ENCODE assay signal across 12 mouse cellular contexts in the genomic region with DNA sequence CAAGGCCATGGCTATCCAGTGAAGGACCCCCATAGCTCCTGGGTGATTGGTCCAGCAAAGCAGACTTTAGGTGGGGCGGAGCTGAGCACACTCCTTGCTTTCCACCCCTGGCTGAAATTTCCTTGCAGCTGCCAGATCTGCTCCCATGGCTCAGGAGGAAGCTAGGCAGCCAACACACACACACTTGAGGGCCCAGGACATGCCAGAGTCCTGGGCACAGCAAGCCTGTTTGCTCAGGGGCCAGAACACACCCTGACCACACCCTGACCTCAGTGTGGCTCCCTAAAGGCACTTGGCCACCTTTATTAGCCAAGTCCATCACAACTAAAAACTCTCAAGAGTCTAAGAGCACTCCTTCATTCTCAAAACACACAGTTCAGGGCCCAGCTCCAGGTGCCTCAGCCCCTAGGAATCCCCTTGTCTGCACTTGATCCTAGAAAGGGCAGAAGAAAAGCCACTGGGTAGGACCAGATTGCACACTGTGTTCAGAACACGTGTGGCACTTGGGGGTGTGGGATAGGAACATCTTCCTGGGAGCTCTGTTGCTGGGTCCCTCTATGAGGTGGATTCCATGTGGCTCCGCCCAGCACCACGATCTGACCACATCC. TPM values are rescaled to one million over a fixed set of nuclear protein-coding genes. Genes with fewer than 3 reads are reported as not detected.
DNase-seq lines count a peak whose midpoint lies in the region; ATAC-seq and TF ChIP-seq lines count a peak whose summit lies in the region.
"Had no signal": no experiment of that assay in that cellular context is flagged by ENCODE, and none has a peak within 500 bp of the region (broad histone marks: within the 10 kb centered on the region; RNA-seq: fewer than 3 reads in every experiment).

No protein-coding gene starts in this region.

- peaks cover 25% of the 10 kb centered on the region for H3K4me1 ChIP-seq in lung, embryonic 14.5 days (ENCODE audit: insufficient read depth)
- peaks cover 34% of the 10 kb centered on the region for H3K4me1 ChIP-seq in stomach, embryonic 16.5 days (ENCODE audit: control insufficient read depth, insufficient read depth, low read length)

- ATAC-seq in lung, embryonic 14.5 days (ENCODE audit: insufficient read depth), result peak; percentile 61
- ATAC-seq in stomach, embryonic 16.5 days (ENCODE audit: insufficient read depth, low FRiP score), result peak; percentile 11; the same call in 1 of the 2 replicates
- no peak for ATAC-seq in megakaryocyte-erythroid progenitor cell, adult 5-6 weeks (replicated peaks; ENCODE audit: low FRiP score, low TSS enrichment, poor library complexity, severe bottlenecking)
- ATAC-seq: forebrain, embryonic 16.5 days; liver, postnatal 0 days had no signal

- H3K9me3 ChIP-seq in lung, embryonic 14.5 days (ENCODE audit: low read depth, low read length), result no peaks in the 10 kb centered on the region
- no peaks in the 10 kb centered on the region for H3K9me3 ChIP-seq in stomach, embryonic 16.5 days (replicated peaks; ENCODE audit: control insufficient read depth, low read length)

- no peaks in the 10 kb centered on the region for H3K27me3 ChIP-seq in lung, embryonic 14.5 days (ENCODE audit: insufficient read depth, low read length)
- H3K27me3 ChIP-seq in stomach, embryonic 16.5 days (ENCODE audit: control insufficient read depth, insufficient read depth, low read length), result no peaks in the 10 kb centered on the region
- H3K27me3 ChIP-seq: Patski had no signal

- no peak for TF ChIP-seq CTCF in lung, embryonic 14.5 days (IDR thresholded peaks at IDR 0.05; ENCODE audit: low read depth)

- no peak overlapping the region for H3K9ac ChIP-seq in lung, embryonic 14.5 days
- no peak overlapping the region for H3K9ac ChIP-seq in stomach, embryonic 16.5 days (ENCODE audit: low read length)
- H3K9ac ChIP-seq: liver, postnatal 0 days had no signal

- H3K4me2 ChIP-seq in lung, embryonic 14.5 days, result no peak overlapping the region
- peak overlapping the region; percentile 11; the same call in 1 of the 2 replicates for H3K4me2 ChIP-seq in stomach, embryonic 16.5 days (ENCODE audit: low read depth, low read length)

- no peak overlapping the region for H3K4me3 ChIP-seq in lung, embryonic 14.5 days (ENCODE audit: low read depth, low read length)
- H3K4me3 ChIP-seq in stomach, embryonic 16.5 days (replicated peaks; ENCODE audit: low read length), result no peak overlapping the region

- WGBS in lung, embryonic 14.5 days, result 62% methylated on average over 4 of the region's 4 CpGs
- 77% methylated on average over 4 of the region's 4 CpGs for WGBS in stomach, embryonic 16.5 days

- DNase-seq in heart, adult 11 months, result peak; percentile 96
- DNase-seq in heart, adult 9 months (ENCODE audit: low spot score in 2 of 2), result no peak
- peak; percentile 40 for DNase-seq in testis, postnatal 10 days (ENCODE audit: low spot score)
- DNase-seq in testis, postnatal 14 days (ENCODE audit: low spot score), result no peak
- DNase-seq in lung, embryonic 14.5 days, result peak; percentile 65
- no peak for DNase-seq in right cerebral cortex, postnatal 14 days
- DNase-seq: cerebellum, adult 18-20 months; liver, postnatal 0 days had no signal

- H3K36me3 ChIP-seq in lung, embryonic 14.5 days (ENCODE audit: insufficient read depth), result no peaks in the 10 kb centered on the region
- H3K36me3 ChIP-seq in stomach, embryonic 16.5 days (ENCODE audit: control insufficient read depth, insufficient read depth, low read length), result no peaks in the 10 kb centered on the region

- H3K27ac ChIP-seq in lung, embryonic 14.5 days (ENCODE audit: low read depth), result peak overlapping the region; percentile 91
- H3K27ac ChIP-seq in stomach, embryonic 16.5 days (ENCODE audit: low read length), result peak overlapping the region; percentile 86

RNA-seq across cellular contexts. Expression of a gene that starts 41.7 kb away (rescaled TPM):
- polyA plus RNA-seq in lung, embryonic 14.5 days (2014; fragmentation: Nextera tagmentation; extraction: Ambion mirVana), result 25.0 and 26.2 TPM in 2 replicates
- 18.4 and 20.2 TPM in 2 replicates for polyA plus RNA-seq in stomach, embryonic 16.5 days (2015; fragmentation: Nextera tagmentation; extraction: Ambion mirVana)
- total RNA-seq in megakaryocyte-erythroid progenitor cell, adult 5-6 weeks (2014; fragmentation: Nextera tagmentation), result 4.1 and 10.3 TPM in 2 replicates
- total RNA-seq in megakaryocyte-erythroid progenitor cell, adult 5-6 weeks (2017), result 9.6 and 14.4 TPM in 2 replicates

Comparison
In these comparisons a context has a peak if more than half of its experiments do, and no peak if none do; other contexts are left out.
1. DNase-seq: peak in heart, adult 11 months (single experiment), testis, postnatal 10 days (single experiment) and lung, embryonic 14.5 days (single experiment); none in heart, adult 9 months (0 of 2), testis, postnatal 14 days (single experiment) and right cerebral cortex, postnatal 14 days (single experiment).